Mouse (Mus musculus) bone marrow, adult 2 months (tissue): ENCODE measurements around the gene Itpr1. TPM values are rescaled to one million over a fixed set of nuclear protein-coding genes. Genes with fewer than 3 reads are reported as not detected.

Experiments used
- H3K27ac ChIP-seq: fragments of 200-500 bp; 2 replicates; pipeline ENCODE4 v1.5.1; 2012; ENCODE audit warnings: low read depth, mild to moderate bottlenecking, control low read depth, inconsistent platforms, low read length; ENCODE audit not compliant: control insufficient read depth, poor library complexity, insufficient read depth
- H3K4me1 ChIP-seq: fragments of 200-500 bp; 2 replicates; pipeline ENCODE4 v1.6.1; 2011; ENCODE audit warnings: low read length; ENCODE audit not compliant: control insufficient read depth, insufficient read depth
- H3K4me3 ChIP-seq: fragments of 200-500 bp; replicated peaks from 2 replicates; pipeline ENCODE3; 2011; ENCODE audit warnings: mild to moderate bottlenecking, low read depth, low read length, control low read depth; ENCODE audit not compliant: control insufficient read depth
- CTCF ChIP-seq: fragments of 200-500 bp; IDR thresholded peaks from 2 replicates; pipeline ENCODE4 v1.5.1; 2011; ENCODE audit warnings: low read length, control low read depth; ENCODE audit not compliant: control insufficient read depth, insufficient read depth
- POLR2A ChIP-seq: fragments of 200-500 bp; IDR thresholded peaks from 2 replicates; pipeline ENCODE4 v1.6.1; 2011; ENCODE audit warnings: low read depth, mild to moderate bottlenecking, control low read depth, low read length, borderline replicate concordance; ENCODE audit not compliant: control insufficient read depth
- WGBS: fragments of 180-500 bp; shearing (Covaris S2); methylation state at CpG from one replicate; pipeline ENCODE4 v1.1.7; 2018; 5-methylcytosine and 5-hydroxymethylcytosine counted together
- polyA plus RNA-seq: library from polyadenylated mRNA; stranded (reverse); fragments of >200 nt; gene quantifications from 2 replicates; pipeline ENCODE4 v1.2.4, GENCODE M21; 2011; ENCODE audit warnings: low replicate concordance; ENCODE audit not compliant: missing spikeins, insufficient read depth, insufficient read length

Gene Itpr1
- polyA plus RNA-seq, 1 experiment, result 32.8 TPM

DNA sequence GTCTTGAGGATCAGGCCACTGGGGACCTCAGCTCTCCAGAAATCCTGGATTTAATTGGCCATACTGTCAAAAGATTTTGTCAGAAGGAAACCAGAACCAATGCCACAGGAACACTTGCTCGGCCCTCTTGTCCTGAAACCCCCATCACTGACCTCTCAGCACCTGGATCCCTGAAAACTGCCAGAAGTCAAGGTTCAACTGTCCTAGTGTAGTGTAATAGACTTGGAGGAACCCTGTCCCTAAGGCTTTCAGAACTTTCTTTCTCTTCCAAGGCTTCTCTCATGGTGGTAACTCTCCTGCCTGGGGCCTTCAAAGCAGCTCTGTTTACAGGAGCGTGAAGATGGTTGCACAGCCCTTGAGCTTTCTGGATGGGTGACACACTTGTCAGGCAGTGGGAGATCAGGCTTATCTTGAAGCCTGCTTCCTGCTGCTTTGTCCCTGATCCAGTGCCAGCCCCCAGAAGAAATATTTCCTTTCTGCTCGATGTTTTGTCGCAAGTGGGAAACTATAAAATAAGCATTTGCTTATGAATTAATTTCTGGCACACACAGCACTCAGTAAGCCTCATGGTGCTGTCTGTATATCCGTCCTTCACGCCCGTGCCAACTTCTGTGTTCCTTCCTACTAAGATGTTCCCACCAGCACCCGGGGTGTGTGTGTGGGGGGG is 234.4 kb downstream of the Itpr1 start:
- no peak overlapping the region for H3K4me3 ChIP-seq
- H3K4me1 ChIP-seq, result peaks cover 2% of the 10 kb centered on the region; the same call in 1 of the 2 replicates
- no peak overlapping the region for H3K27ac ChIP-seq
- TF ChIP-seq CTCF (no peak), POLR2A (no peak)
- WGBS, result 66% methylated on average over 8 of the region's 8 CpGs

DNA sequence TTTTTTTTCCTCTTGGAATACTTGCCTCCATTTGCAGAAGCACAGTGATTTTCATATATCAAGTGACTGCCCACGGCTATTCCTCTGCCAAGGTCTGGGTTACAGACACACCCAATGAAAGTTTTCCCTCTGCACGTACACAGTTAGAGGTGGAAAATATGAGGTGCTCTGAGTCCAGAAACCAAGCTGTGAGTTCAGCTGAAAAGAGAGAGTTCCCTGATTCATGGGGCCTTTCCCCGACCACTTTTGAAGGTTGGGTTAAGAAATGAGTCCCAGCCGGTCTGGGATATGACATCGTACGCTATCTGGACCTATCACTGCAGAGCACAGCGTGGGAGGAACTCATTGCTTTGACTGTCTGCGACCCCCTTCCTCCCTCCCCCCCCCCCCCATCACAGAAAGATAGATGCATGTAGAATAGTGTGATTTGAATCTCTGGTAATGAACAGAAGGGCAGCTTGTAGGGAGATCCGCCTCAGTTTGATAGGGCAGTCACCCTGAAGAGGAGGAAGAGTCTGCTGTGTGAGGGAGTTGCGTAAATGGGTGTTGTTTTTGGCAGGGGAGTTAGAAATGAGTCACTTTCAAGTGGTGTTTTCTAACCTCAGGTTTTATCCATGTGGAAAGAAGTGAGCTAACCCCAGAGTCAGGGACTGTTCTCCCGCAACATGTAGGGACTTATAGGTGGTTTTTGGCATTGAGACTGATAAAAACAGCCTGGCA is 235.3 kb downstream of the Itpr1 start:
- WGBS, result 54% methylated on average over 11 of the region's 11 CpGs
- Histone ChIP-seq H3K27ac (no peak overlapping the region; the same call in 1 of the 2 replicates), H3K4me1 (peaks cover 2% of the 10 kb centered on the region; the same call in 1 of the 2 replicates), H3K4me3 (no peak overlapping the region)
- no peak for TF ChIP-seq POLR2A
- no peak for TF ChIP-seq CTCF

DNA sequence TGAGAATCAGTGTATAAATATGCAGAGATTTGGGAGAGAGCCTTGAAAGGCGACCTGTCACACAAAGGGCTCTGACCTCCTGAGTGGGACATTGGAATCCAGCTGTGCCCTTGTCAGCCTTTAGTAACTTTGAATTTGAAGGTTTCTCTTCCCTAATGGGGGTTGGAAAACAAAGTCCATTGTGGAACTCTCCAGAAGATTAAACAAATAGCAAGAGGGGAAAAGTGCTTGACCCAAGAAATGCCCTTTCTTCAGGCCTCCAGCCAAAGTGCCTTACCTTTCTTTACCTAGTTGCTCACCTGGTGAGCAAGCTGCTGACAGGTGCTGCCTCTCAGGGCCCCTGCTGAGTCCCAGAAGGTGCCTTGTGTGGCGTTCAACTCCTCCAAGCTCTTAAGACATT is 236.0 kb downstream of the Itpr1 start:
- Histone ChIP-seq H3K27ac (no peak overlapping the region; the same call in 1 of the 2 replicates), H3K4me3 (no peak overlapping the region), H3K4me1 (peaks cover 2% of the 10 kb centered on the region; the same call in 1 of the 2 replicates)
- WGBS, result 72% methylated on average over 2 of the region's 2 CpGs
- TF ChIP-seq POLR2A, result no peak

DNA sequence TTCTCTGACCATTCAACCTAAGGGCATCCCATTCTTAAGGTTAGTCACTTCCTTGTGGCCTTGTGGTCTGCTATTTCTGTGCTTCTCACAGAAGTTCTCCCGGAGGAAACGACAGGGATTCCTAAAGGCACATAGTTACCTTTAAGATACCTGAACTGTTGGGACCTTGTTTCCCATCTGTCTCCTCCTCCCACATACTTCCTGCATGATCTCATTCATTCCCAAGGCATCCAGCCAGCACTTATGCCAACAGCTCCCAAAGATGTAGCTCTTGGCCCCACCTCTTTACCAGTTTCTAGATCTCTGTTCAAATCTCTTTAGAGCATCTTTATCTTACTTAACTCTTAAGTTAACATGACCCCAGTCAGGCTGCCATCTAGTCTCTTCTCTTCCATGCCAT is 238.6 kb downstream of the Itpr1 start:
- no peaks in the 10 kb centered on the region; the same call in 1 of the 2 replicates for H3K4me1 ChIP-seq
- WGBS, result 66% methylated on average over 2 of the region's 2 CpGs
- no peak for TF ChIP-seq CTCF
- no peak for TF ChIP-seq POLR2A
- no peak overlapping the region for H3K4me3 ChIP-seq
- no peak overlapping the region for H3K27ac ChIP-seq

DNA sequence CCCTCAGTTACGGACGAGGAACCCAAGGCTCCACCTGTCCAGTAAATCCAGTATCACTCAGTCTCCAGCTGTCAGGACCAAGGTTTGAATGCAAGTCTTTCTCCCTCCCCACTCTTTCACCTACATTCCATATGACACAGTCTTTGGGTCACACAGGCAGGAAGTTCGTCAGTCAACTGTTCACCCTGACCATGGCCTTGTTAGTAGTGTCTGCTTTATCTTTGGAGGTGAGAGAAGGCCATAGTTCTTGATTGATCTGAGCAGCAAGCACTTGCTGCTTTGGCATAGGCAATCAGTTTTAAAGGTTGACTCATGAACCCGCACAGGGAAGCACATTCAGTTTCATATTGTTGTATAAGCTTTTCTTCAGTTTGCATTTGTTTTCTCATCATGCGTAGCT is 240.7 kb downstream of the Itpr1 start:
- no peak overlapping the region for H3K27ac ChIP-seq
- WGBS, result 87% methylated on average over 5 of the region's 5 CpGs
- no peak for TF ChIP-seq CTCF
- no peak for TF ChIP-seq POLR2A
- H3K4me1 ChIP-seq, result no peaks in the 10 kb centered on the region; the same call in 1 of the 2 replicates
- no peak overlapping the region for H3K4me3 ChIP-seq

DNA sequence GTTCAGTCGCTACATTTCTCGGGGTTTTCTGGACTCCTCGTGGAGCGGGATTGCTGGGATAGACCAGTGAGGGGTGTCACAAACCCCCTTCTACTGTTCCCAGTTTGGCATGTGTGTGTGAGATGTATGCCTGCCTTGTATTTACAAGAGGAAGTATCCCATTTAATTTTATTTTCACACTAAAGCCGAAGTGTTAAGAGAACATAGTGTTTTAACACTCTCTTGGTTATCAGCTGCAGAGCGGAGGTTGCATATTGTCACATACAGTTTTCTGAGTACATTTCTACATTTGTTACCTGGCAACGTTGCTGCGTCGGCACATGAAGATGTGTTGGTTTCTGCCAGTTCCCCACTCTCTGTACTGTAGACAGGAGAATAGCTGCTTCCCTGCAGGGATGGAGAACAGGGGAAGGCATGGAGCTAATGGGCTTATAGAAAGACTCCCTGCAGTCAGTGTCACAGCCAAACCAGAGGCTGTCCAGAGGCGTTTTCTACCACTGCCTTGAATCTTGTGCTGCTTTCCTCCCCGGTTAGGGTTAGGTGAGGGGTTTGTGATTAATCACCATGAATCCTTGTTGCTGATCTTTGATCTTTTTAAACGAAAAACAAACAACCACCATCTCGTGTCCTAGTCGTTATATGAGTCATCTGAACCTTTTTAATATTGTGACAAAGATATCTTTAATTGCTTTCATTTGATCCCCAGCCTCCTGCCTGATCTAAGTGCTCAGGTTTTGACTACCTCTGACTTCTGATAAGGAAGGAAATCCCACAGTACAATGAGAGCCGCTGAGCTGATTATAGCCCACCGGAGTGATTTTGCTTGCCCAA is 241.4 kb downstream of the Itpr1 start:
- Histone ChIP-seq H3K4me1 (no peaks in the 10 kb centered on the region; the same call in 1 of the 2 replicates), H3K4me3 (no peak overlapping the region), H3K27ac (no peak overlapping the region)
- 86% methylated on average over 16 of the region's 16 CpGs for WGBS
- TF ChIP-seq CTCF (no peak), POLR2A (no peak)

DNA sequence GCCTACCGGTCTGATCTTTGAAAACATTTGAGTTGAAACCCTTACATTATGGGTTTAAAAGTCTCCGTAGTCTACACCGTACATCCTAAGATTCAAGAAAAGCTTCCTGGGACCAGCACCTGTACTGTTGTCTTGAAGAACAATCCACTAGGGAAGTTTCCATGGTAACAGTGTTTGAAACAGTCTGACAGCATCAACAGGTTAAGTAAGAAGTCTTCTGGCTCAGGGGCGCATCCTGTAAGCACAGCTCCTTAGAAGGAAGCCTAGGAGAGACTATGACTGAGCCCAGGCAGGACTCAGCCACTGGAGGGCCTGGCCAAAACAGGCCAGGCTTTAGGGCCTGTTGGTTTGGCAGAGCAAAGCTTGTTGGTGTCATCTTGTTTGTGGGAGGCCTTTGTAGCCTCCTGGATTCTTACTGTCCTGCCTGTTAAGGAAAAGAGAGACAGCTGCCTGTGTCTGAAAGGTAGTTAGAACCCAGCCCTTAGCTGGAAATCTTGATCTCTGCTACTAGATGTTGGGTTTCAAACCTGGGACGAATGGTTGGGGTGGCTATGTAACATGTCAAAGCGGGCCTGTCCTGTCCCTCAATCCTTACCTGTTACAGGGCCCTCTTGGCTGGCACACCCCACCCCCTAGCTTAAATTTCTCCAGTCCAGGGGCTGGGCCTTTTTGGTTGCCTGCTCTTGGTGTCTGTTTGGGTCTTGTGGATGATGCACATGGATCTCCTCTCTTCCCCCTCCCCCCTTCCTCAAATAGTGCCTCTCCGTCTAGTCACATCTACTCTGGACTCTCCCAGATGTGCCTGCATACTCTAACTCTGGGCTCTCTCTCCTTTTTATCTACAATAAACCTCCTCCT is 242.3 kb downstream of the Itpr1 start:
- WGBS, result 85% methylated on average over 7 of the region's 7 CpGs
- no peak overlapping the region for H3K27ac ChIP-seq
- TF ChIP-seq POLR2A (no peak), CTCF (no peak)
- no peaks in the 10 kb centered on the region; the same call in 1 of the 2 replicates for H3K4me1 ChIP-seq
- H3K4me3 ChIP-seq, result no peak overlapping the region
